In the genomic region with DNA sequence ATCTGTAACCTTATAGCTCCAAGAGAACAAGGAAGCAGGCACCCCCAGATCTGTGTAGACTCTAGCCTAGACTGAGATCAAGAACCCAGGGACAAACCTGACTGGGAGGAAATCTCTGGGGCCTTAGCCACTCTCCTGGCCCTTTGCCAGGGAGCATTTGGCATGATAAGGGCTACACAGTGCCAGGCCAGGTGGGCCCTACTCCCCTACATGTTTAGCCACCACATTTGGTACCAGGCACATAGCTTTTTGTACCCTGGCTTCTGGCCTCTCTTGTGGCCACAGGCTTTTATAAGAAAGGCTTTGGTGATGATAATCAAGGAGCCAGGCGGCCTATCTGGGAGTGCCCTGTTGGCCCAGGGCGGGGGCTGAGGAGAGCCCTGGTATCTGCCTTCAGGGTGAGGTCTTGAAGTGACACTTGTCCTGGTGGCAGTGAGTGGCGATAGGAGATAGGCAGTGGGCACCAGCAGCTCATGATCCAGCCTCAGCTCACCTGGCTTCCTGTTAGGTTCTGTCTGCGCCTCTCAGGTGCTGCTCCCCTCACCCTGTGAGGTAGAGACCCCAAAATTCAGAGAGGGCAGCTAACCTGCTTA, we compare ENCODE assay signal across 11 mouse cellular contexts. TPM values are rescaled to one million over a fixed set of nuclear protein-coding genes. Genes with fewer than 3 reads are reported as not detected.
DNase-seq lines count a peak whose midpoint lies in the region; ATAC-seq and TF ChIP-seq lines count a peak whose summit lies in the region.
"Had no signal": no experiment of that assay in that cellular context is flagged by ENCODE, and none has a peak within 500 bp of the region (broad histone marks: within the 10 kb centered on the region; RNA-seq: fewer than 3 reads in every experiment).

No protein-coding gene starts in this region.

- H3K27ac ChIP-seq in layer of hippocampus, adult 2 months, result peak overlapping the region; percentile 76
- 0 out of 2 replicates have a peak overlapping the region, but pooled peaks have one; percentile 44 for H3K27ac ChIP-seq in embryonic facial prominence, embryonic 13.5 days
- peak overlapping the region; percentile 78 for H3K27ac ChIP-seq in intestine, embryonic 16.5 days (ENCODE audit: low read length)

- no peak for ATAC-seq in embryonic facial prominence, embryonic 13.5 days (ENCODE audit: insufficient number of reproducible peaks, insufficient read depth, low FRiP score, low TSS enrichment, low read depth)
- ATAC-seq in intestine, embryonic 16.5 days, result peak; percentile 60

- H3K4me3 ChIP-seq in layer of hippocampus, adult 2 months, result no peak overlapping the region
- no peak overlapping the region for H3K4me3 ChIP-seq in embryonic facial prominence, embryonic 13.5 days
- no peak overlapping the region for H3K4me3 ChIP-seq in intestine, embryonic 16.5 days (ENCODE audit: low read length)
- H3K4me3 ChIP-seq: lung, embryonic 15.5 days; myocyte had no signal

- H3K4me1 ChIP-seq in embryonic facial prominence, embryonic 13.5 days, result peaks cover 60% of the 10 kb centered on the region
- H3K4me1 ChIP-seq in intestine, embryonic 16.5 days (ENCODE audit: control insufficient read depth, insufficient read depth, low read length), result peaks cover 49% of the 10 kb centered on the region

- WGBS in embryonic facial prominence, embryonic 13.5 days, result 80% methylated on average over 4 of the region's 4 CpGs
- 78% methylated on average over 4 of the region's 4 CpGs for WGBS in intestine, embryonic 16.5 days

- H3K4me2 ChIP-seq in embryonic facial prominence, embryonic 13.5 days, result no peak overlapping the region
- no peak overlapping the region for H3K4me2 ChIP-seq in intestine, embryonic 16.5 days (ENCODE audit: low read depth, low read length)
- H3K4me2 ChIP-seq: lung, embryonic 15.5 days had no signal

- H3K36me3 ChIP-seq in embryonic facial prominence, embryonic 13.5 days, result no peaks in the 10 kb centered on the region
- no peaks in the 10 kb centered on the region for H3K36me3 ChIP-seq in intestine, embryonic 16.5 days (ENCODE audit: control insufficient read depth, insufficient read depth, low read length)
- H3K36me3 ChIP-seq: lung, embryonic 15.5 days had no signal

- H3K9ac ChIP-seq in embryonic facial prominence, embryonic 13.5 days, result no peak overlapping the region
- H3K9ac ChIP-seq in intestine, embryonic 16.5 days (ENCODE audit: low read depth, low read length), result peak overlapping the region; percentile 17
- H3K9ac ChIP-seq: lung, embryonic 15.5 days had no signal

- DNase-seq in layer of hippocampus, adult 2 months (ENCODE audit: low spot score in 2 of 2), result no peak
- no peak for DNase-seq in layer of hippocampus, postnatal 14 days (ENCODE audit: low spot score in 2 of 2)
- DNase-seq in spleen, postnatal 36 days (ENCODE audit: low spot score in 2 of 2), result peak; percentile 53 to 61
- DNase-seq in thymus, postnatal 14 days, result no peak
- DNase-seq in adrenal gland, adult 18-20 months (ENCODE audit: low spot score in 2 of 2), result no peak
- DNase-seq: adrenal gland, postnatal 10 days; right cerebral cortex, postnatal 14 days had no signal

- H3K27me3 ChIP-seq in embryonic facial prominence, embryonic 13.5 days, result no peaks in the 10 kb centered on the region
- H3K27me3 ChIP-seq in intestine, embryonic 16.5 days (replicated peaks; ENCODE audit: control insufficient read depth, insufficient read depth, low read length), result no peaks in the 10 kb centered on the region
- H3K27me3 ChIP-seq: lung, embryonic 15.5 days had no signal

- TF ChIP-seq CTCF in layer of hippocampus, adult 2 months (conservative IDR thresholded peaks at IDR 0.05), result no peak

- no peaks in the 10 kb centered on the region for H3K9me3 ChIP-seq in embryonic facial prominence, embryonic 13.5 days
- no peaks in the 10 kb centered on the region for H3K9me3 ChIP-seq in intestine, embryonic 16.5 days (ENCODE audit: control insufficient read depth, low read length)
- H3K9me3 ChIP-seq: lung, embryonic 15.5 days had no signal

RNA-seq across cellular contexts. Expression of a gene that starts 25.6 kb away (rescaled TPM):
- total RNA-seq in layer of hippocampus, adult 2 months (2021), result 10 to 100 TPM; 59.1 to 63.4 TPM
- total RNA-seq in layer of hippocampus, postnatal 14 days (2021), result 10 to 100 TPM; 60.0 to 62.8 TPM
- polyA plus RNA-seq in embryonic facial prominence, embryonic 13.5 days (2015; fragmentation: Nextera tagmentation; extraction: Ambion mirVana), result 8.6 and 9.4 TPM in 2 replicates
- polyA plus RNA-seq in intestine, embryonic 16.5 days (2015; fragmentation: Nextera tagmentation; extraction: Ambion mirVana), result 9.1 and 9.2 TPM in 2 replicates
- 10 to 100 TPM; 44.5 to 55.0 TPM for total RNA-seq in adrenal gland, adult 18-20 months (2021)

RNA-seq across cellular contexts. Expression of a gene that starts 41.8 kb away (rescaled TPM):
- 10 to 100 TPM; 78.8 to 82.5 TPM for total RNA-seq in layer of hippocampus, adult 2 months (2021)
- total RNA-seq in layer of hippocampus, postnatal 14 days (2021), result 10 to 100 TPM; 67.8 to 68.9 TPM
- polyA plus RNA-seq in embryonic facial prominence, embryonic 13.5 days (2015; fragmentation: Nextera tagmentation; extraction: Ambion mirVana), result 13.9 and 14.3 TPM in 2 replicates
- polyA plus RNA-seq in intestine, embryonic 16.5 days (2015; fragmentation: Nextera tagmentation; extraction: Ambion mirVana), result 11.4 and 12.8 TPM in 2 replicates
- 10 to 100 TPM; 57.6 to 63.6 TPM for total RNA-seq in adrenal gland, adult 18-20 months (2021)

Comparison
In these comparisons a context has a peak if more than half of its experiments do, and no peak if none do; other contexts are left out.
1. DNase-seq: peak in spleen, postnatal 36 days (2 of 2); none in layer of hippocampus, adult 2 months (0 of 2), layer of hippocampus, postnatal 14 days (0 of 2), thymus, postnatal 14 days (single experiment) and adrenal gland, adult 18-20 months (0 of 2).
2. Peak in every context shown above with its lines, with median percentiles within 50 percentile points of each other: H3K27ac ChIP-seq.